Mouse (Mus musculus) heart, embryonic 14.5 days (tissue): ENCODE results near the gene Smdt1. TPM values are rescaled to one million over a fixed set of nuclear protein-coding genes. Genes with fewer than 3 reads are reported as not detected.

Experiments
- ATAC-seq: fragments of 200-750 bp; cut with Nextera tagmentation; 2 replicates; pipeline ENCODE4 v1.8.0; 2017; ENCODE audit warnings: low read depth, moderate TSS enrichment; ENCODE audit not compliant: insufficient number of reproducible peaks, insufficient read depth, low FRiP score
- H3K27ac ChIP-seq, 2 experiments: fragments of 200-500 bp in 1 of 2; fragments of 300-500 bp in 1 of 2; sonication (generic) in 1 of 2; replicated peaks in 1 of 2; 2 replicates each; pipeline ENCODE4 v1.5.1; 2012 to 2014; ENCODE audit warnings: low read depth in 2 of 2, low read length in 2 of 2, control low read depth in 1 of 2, mild to moderate bottlenecking in 1 of 2, mixed read lengths in 1 of 2; ENCODE audit not compliant: control insufficient read depth in 1 of 2, insufficient read depth in 1 of 2
- H3K27me3 ChIP-seq: fragments of 300-500 bp; sonication (generic); 2 replicates; pipeline ENCODE4 v1.6.1; 2014; ENCODE audit warnings: mild to moderate bottlenecking, low read length, control low read depth; ENCODE audit not compliant: control insufficient read depth, insufficient read depth
- H3K36me3 ChIP-seq: fragments of 300-500 bp; sonication (generic); 2 replicates; pipeline ENCODE4 v1.6.1; 2014; ENCODE audit warnings: mild to moderate bottlenecking, control low read depth, low read length, mixed read lengths; ENCODE audit not compliant: control insufficient read depth, insufficient read depth
- H3K4me1 ChIP-seq, 2 experiments: fragments of 200-500 bp in 1 of 2; fragments of 300-500 bp in 1 of 2; sonication (generic) in 1 of 2; 2 replicates each; pipeline ENCODE4 v1.6.1; 2012 to 2014; ENCODE audit warnings: low read length in 2 of 2, control low read depth in 1 of 2, mixed read lengths in 1 of 2; ENCODE audit not compliant: control insufficient read depth in 2 of 2, insufficient read depth in 2 of 2
- H3K4me2 ChIP-seq: fragments of 300-500 bp; sonication (generic); 2 replicates; pipeline ENCODE4 v1.6.1; 2014; ENCODE audit warnings: mild to moderate bottlenecking, low read length
- H3K4me3 ChIP-seq, 2 experiments: fragments of 200-500 bp in 1 of 2; fragments of 300-500 bp in 1 of 2; sonication (generic) in 1 of 2; 2 replicates each; pipeline ENCODE4 v1.5.1; 2012 to 2014; ENCODE audit warnings: low read length in 2 of 2, mild to moderate bottlenecking in 2 of 2, control low read depth in 1 of 2, low read depth in 1 of 2, moderate library complexity in 1 of 2; ENCODE audit not compliant: control insufficient read depth in 1 of 2, insufficient read depth in 1 of 2
- H3K9ac ChIP-seq: fragments of 300-500 bp; sonication (generic); 2 replicates; pipeline ENCODE4 v1.6.1; 2014; ENCODE audit warnings: mild to moderate bottlenecking, low read length
- H3K9me3 ChIP-seq: fragments of 300-500 bp; sonication (generic); 2 replicates; pipeline ENCODE4 v1.6.1; 2016; ENCODE audit warnings: low read length, control low read depth; ENCODE audit not compliant: control insufficient read depth
- WGBS: fragments of 180-500 bp; shearing (Covaris S2); extraction: QIAGEN DNeasy Blood & Tissue Kit; methylation state at CpG from one replicate; pipeline ENCODE4 v1.1.7; 2014; 5-methylcytosine and 5-hydroxymethylcytosine counted together
- polyA plus RNA-seq: library from polyadenylated mRNA; unstranded; fragments of >200 nt; fragmentation: Nextera tagmentation; extraction: Ambion mirVana; gene quantifications from 2 replicates; pipeline ENCODE4 v1.2.1, GENCODE M21; 2014

The Smdt1 gene
- polyA plus RNA-seq, 1 experiment from 2014 or later: 384 TPM

DNA sequence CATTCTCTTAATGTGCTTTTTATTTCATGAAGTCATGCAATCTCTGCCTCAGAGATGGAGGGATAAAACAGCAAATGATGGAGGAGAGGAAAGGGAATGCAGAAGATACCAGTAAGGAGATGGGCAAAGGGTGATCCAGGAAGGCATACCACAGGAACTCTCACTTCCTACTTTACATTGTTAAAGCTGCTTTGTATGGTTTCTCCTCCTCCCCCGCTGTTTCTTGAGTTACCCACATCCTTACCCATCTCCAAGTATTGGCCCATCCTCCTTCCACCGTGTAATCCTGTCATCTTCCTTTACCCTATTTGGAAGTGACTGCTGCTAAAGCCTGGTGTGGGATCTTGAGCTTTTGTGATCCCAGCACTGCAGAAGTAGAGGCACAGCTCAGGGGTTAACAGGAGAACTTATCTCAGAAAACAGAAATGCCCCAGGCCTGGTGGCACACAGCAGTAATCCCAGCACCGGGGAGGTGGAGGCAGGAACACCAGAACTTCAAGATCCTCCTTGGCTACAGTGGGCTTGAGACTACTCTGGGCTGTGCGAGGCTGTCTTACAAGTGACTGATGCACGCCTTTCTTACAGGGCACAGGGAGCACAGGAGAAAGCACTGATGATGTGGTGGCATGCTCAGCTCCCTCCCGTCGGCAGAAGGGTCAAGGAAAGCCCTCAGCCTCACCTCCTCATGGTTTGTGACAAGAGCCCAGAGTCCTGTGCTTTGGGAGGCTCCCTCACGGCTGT is 9.7 kb downstream of the Smdt1 start:
- H3K27ac ChIP-seq: no peak overlapping the region
- H3K9ac ChIP-seq: no peak overlapping the region
- ATAC-seq: no peak
- H3K9me3 ChIP-seq: no peaks in the 10 kb centered on the region
- no peak overlapping the region for H3K4me2 ChIP-seq
- H3K4me1 ChIP-seq: peaks cover 11 to 36% of the 10 kb centered on the region in 2 experiments
- 81% methylated on average over 8 of the region's 8 CpGs for WGBS
- no peak overlapping the region for H3K4me3 ChIP-seq
- H3K27me3 ChIP-seq: no peaks in the 10 kb centered on the region
- H3K36me3 ChIP-seq: peaks cover 41% of the 10 kb centered on the region

DNA sequence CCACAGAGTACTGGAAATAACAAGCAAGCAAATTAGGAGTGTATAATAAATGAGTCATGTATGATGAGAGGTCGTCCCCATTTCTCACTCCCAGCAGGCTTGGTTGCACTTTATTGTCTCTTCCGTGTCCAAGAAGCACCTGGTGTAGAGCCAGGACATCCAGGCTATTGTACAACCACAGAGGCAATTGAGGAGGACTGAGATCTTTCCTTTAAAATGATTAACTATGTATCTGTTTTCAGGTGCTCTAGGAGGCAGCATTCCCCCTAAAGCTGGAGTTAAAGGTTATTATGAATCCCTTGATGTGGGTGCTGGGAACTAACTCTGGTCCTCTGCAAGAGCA is 10.2 kb downstream of the Smdt1 start:
- Histone ChIP-seq H3K9me3 (no peaks in the 10 kb centered on the region), H3K36me3 (peaks cover 41% of the 10 kb centered on the region), H3K27me3 (no peaks in the 10 kb centered on the region), H3K27ac (no peak overlapping the region), H3K4me3 (no peak overlapping the region), H3K4me2 (no peak overlapping the region), H3K9ac (no peak overlapping the region), H3K4me1 (peaks cover 11 to 36% of the 10 kb centered on the region in 2 experiments)
- ATAC-seq: no peak
- 88% methylated on average over 2 of the region's 2 CpGs for WGBS

DNA sequence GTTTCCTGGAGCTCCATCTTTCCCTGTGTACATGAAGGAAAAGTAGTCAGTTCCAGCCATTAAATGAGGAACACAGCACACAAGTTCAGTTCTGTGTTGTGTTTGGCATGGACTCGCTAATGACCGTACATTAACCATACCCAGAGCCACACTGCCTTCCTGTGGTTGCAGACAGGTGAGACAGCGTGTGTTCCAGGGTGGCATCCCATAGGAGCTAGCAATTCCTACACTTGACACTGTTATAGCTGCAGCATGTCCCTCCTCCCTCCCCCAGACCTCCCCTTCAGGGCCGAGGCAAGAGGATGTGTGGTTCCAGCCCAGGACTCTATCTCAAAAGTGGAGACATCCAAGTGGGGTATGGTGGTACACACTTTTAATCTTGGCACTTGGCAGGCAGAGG is 11.6 kb downstream of the Smdt1 start:
- 91% methylated on average over 4 of the region's 4 CpGs for WGBS
- Histone ChIP-seq H3K36me3 (peaks cover 41% of the 10 kb centered on the region), H3K4me3 (no peak overlapping the region), H3K27me3 (no peaks in the 10 kb centered on the region), H3K9ac (no peak overlapping the region), H3K9me3 (no peaks in the 10 kb centered on the region), H3K4me1 (peaks cover 14 to 40% of the 10 kb centered on the region in 2 experiments), H3K4me2 (no peak overlapping the region), H3K27ac (no peak overlapping the region)
- ATAC-seq: no peak

DNA sequence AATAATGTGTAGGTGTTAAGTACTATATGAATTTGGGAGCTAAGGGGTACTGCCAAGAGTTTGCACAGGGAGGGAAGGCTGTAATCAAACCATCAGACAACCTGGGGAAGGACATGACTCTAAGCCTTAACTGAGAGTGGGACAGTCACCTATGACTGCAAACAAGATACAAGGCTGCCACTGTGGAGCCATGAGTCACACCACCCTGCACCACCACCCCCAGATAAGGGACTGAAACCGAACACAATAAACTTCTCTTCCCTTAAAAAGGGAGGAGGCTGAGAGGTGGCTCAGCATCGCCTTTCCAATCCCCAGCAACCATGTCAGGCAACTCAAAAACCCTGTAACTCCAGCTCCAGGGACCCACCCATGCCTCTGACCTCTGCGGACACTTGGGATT is 12.7 kb downstream of the Smdt1 start:
- H3K4me1 ChIP-seq: peaks cover 14 to 40% of the 10 kb centered on the region in 2 experiments

DNA sequence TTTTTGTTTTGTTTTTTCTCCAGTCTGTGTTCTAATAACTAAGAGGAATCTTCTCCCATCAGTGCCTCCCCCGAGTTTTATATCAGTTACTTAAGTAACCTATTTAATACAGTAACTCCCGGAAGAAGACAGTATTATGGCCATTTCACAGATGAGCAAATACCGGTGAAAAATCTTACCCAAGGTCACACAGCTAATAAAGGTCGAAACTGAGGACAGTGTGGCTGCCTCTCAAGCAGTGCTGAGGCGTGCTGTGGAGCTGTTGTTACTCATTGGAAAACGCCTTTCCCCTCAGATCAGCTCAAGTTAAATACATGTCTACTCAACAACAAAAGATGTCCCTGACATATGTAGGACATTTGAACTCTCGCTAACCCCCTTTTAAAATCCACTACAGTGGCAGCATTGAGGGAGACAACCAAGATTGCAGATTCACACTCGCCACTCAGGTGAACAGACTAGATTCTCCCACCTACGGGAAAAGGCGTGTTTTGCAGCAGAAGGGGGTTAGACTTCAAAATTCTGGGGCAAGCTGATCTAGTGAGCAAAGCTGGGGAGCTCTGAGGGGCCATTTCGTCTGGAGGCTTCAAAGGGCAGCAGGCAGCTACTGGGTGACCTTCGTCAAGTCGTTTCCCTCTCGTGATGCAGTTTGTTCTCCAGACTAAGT is 14.5 kb downstream of the Smdt1 start:
- ATAC-seq: no peak
- Histone ChIP-seq H3K27me3 (no peaks in the 10 kb centered on the region), H3K4me1 (peaks cover 4 to 26% of the 10 kb centered on the region in 2 experiments; a peak in 3 of 4 replicates), H3K4me3 (peak overlapping the region; percentile 77 to 79), H3K36me3 (peaks cover 34% of the 10 kb centered on the region), H3K27ac (peak overlapping the region; percentile 88), H3K4me2 (peak overlapping the region; percentile 79), H3K9me3 (no peaks in the 10 kb centered on the region), H3K9ac (peak overlapping the region; percentile 95)
- 21% methylated on average over 14 of the region's 14 CpGs for WGBS

More for the DNA sequence above, 12.7 kb downstream of the Smdt1 start:
- Histone ChIP-seq H3K9me3 (no peaks in the 10 kb centered on the region), H3K27me3 (no peaks in the 10 kb centered on the region), H3K36me3 (peaks cover 41% of the 10 kb centered on the region), H3K9ac (peak overlapping the region; percentile 48; the same call in 1 of the 2 replicates), H3K4me2 (peak overlapping the region; percentile 79), H3K27ac (peak overlapping the region in 1 of 2 experiments; percentile 17; a peak in 1 of 4 replicates), H3K4me3 (no peak overlapping the region)
- WGBS: 44% methylated on average over 3 of the region's 3 CpGs
- no peak for ATAC-seq

DNA sequence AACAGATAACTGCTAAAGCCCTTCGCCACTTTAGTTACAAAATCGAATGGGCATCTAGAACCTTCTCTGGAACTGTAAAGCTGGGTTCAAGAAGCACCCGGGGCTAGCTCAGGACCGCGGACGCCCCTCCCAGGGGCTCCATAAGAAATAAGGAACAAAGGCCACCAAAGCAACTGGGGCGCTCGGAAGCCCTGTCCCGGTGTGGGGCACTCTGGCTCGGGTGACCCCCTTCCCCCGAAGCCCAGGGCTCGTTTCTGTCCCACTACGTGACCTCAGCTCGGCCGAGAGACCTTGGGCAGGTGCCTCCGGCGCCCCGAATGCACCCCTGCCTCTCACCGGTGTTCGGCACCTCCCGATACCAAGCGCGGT is 15.0 kb downstream of the Smdt1 start:
- peak overlapping the region; percentile 95 for H3K9ac ChIP-seq
- H3K27me3 ChIP-seq: no peaks in the 10 kb centered on the region
- peak; percentile 44; the same call in 1 of the 2 replicates for ATAC-seq
- H3K4me1 ChIP-seq: peaks cover 8 to 29% of the 10 kb centered on the region in 2 experiments
- H3K4me2 ChIP-seq: peak overlapping the region; percentile 79
- peaks cover 29% of the 10 kb centered on the region for H3K36me3 ChIP-seq
- H3K27ac ChIP-seq: peak overlapping the region; percentile 88
- no peaks in the 10 kb centered on the region for H3K9me3 ChIP-seq
- 1% methylated on average over 23 of the region's 23 CpGs for WGBS
- H3K4me3 ChIP-seq: peak overlapping the region; percentile 77 to 79

DNA sequence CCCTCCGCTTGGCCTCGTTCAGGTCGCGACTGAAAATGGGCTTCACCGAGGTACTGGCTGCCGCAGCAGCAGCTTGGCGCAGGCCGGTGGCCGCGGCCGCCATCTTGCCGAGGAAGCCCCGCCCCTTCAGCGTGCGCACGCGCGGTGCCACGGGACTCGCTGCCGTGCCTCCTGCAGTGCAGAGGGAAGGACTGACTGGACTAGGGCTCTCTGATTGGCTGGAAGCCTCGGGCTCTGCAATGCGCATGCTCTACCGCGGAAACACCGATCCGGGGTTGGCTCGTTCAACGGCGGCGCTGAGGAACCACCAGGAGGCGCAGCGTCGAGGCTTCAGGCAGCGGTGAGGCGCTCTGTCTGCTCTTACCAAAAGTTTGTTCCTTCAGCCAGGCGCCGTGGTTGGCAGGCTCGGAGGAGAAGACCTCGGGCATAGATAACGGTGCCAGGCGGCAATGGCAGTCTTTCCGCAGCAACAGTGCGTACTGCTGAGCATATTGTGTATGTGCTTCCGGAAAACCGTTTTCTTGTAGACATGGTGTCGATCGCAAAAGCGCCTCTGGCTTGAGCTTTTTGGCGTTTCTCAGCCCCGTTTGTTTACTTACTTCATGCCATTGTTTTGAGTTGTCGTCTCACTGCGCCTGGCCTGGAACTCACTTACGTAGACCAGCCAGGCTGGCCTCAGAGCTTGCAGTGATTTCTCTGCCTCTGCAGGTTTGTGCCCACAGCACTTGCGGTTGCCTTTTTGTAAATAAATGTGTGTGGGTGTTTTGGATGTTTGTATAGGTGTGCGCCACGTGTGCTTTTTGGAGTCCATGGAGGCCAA is 15.6 kb downstream of the Smdt1 start, which contains the start of gene Ndufa6:
Gene Ndufa6, minus strand, starts transcription at position 197 of the 820 bp plus-strand sequence.
- ATAC-seq: peak; percentile 98
- peaks cover 11 to 35% of the 10 kb centered on the region in 2 experiments for H3K4me1 ChIP-seq
- H3K27ac ChIP-seq: peak within 1 kb of the TSS; percentile 88 to 91
- no peaks in the 10 kb centered on the region for H3K27me3 ChIP-seq
- peak within 1 kb of the TSS; percentile 95 for H3K9ac ChIP-seq
- H3K9me3 ChIP-seq: no peaks in the 10 kb centered on the region
- peak within 1 kb of the TSS; percentile 77 to 79 for H3K4me3 ChIP-seq
- peak within 1 kb of the TSS; percentile 79 for H3K4me2 ChIP-seq
- H3K36me3 ChIP-seq: peaks cover 23% of the 10 kb centered on the region
- 2% methylated on average over 57 of the region's 57 CpGs for WGBS
